Mouse (Mus musculus) CH12.LX (cell line): Measurements from ENCODE around the gene Krtap7-1. TPM values are rescaled to one million over a fixed set of nuclear protein-coding genes. Genes with fewer than 3 reads are reported as not detected.

Experiments
- DNase-seq: peaks from one replicate; pipeline ENCODE4 v3.0.0-alpha.2; 2013; ENCODE audit errors: extremely low read depth
- H3K27ac ChIP-seq: 2 replicates; pipeline ENCODE4 v1.5.1; 2012; ENCODE audit warnings: low read depth, mild to moderate bottlenecking, control low read depth, moderate library complexity; ENCODE audit not compliant: insufficient read depth
- H3K27me3 ChIP-seq: replicated peaks from 2 replicates; pipeline ENCODE3; 2012; ENCODE audit warnings: inconsistent platforms
- H3K36me3 ChIP-seq, 2 experiments: replicated peaks in 1 of 2; 2 replicates each; pipeline versions ENCODE3 to v1.6.1; 2012; ENCODE audit warnings: inconsistent platforms in 1 of 2, low read length in 1 of 2, mild to moderate bottlenecking in 1 of 2, mixed read lengths in 1 of 2, moderate library complexity in 1 of 2; ENCODE audit not compliant: control insufficient read depth in 1 of 2, insufficient read depth in 1 of 2
- H3K4me1 ChIP-seq, 2 experiments: 2 replicates each; pipeline ENCODE4 v1.6.1; 2012; ENCODE audit warnings: inconsistent platforms in 1 of 2, moderate library complexity in 1 of 2; ENCODE audit not compliant: insufficient read depth in 2 of 2, control insufficient read depth in 1 of 2
- H3K4me2 ChIP-seq: 2 replicates; pipeline ENCODE4 v1.6.1; 2012; ENCODE audit warnings: low read depth, mild to moderate bottlenecking, control low read depth; ENCODE audit not compliant: poor library complexity, insufficient read depth, severe bottlenecking
- H3K4me3 ChIP-seq, 3 experiments: fragments of 150-350 bp in 1 of 3; sonication (generic) in 1 of 3; replicated peaks in 1 of 3; 2 replicates each; pipeline versions ENCODE3 to v1.5.1; 2011 to 2012; ENCODE audit warnings: low read depth in 2 of 3, low read length in 2 of 3, mild to moderate bottlenecking in 2 of 3, moderate library complexity in 2 of 3, control low read depth in 1 of 3, improper control_type of control experiment in 1 of 3, inconsistent platforms in 1 of 3, mixed read lengths in 1 of 3; ENCODE audit not compliant: poor library complexity in 1 of 3
- H3K79me2 ChIP-seq: replicated peaks from 2 replicates; pipeline ENCODE4 v1.6.1; 2012; ENCODE audit warnings: mild to moderate bottlenecking, moderate library complexity; ENCODE audit not compliant: control insufficient read depth, poor library complexity, insufficient read depth, severe bottlenecking; ENCODE audit errors: extremely low read depth
- H3K9ac ChIP-seq: 2 replicates; pipeline ENCODE4 v1.6.1; 2012; ENCODE audit warnings: low read depth, mild to moderate bottlenecking, control low read depth, moderate library complexity; ENCODE audit not compliant: insufficient read depth
- H3K9me3 ChIP-seq: replicated peaks from 2 replicates; pipeline ENCODE3; 2012; ENCODE audit warnings: low read length, inconsistent platforms, mixed read lengths
- CHD2 ChIP-seq: IDR thresholded peaks from 2 replicates; pipeline ENCODE4 v1.6.1; 2011; ENCODE audit warnings: low read length, improper control_type of control experiment
- E2F4 ChIP-seq: IDR thresholded peaks from 2 replicates; pipeline ENCODE4 v1.6.1; 2011; ENCODE audit warnings: low read depth, low read length, improper control_type of control experiment; ENCODE audit not compliant: insufficient replicate concordance
- EP300 ChIP-seq: IDR thresholded peaks from 2 replicates; pipeline ENCODE4 v1.6.1; 2011; ENCODE audit warnings: low read length, improper control_type of control experiment
- GABPA ChIP-seq: IDR thresholded peaks from 2 replicates; pipeline ENCODE4 v1.6.1; 2012; ENCODE audit warnings: low read depth, low read length, improper control_type of control experiment, inconsistent platforms; ENCODE audit not compliant: insufficient replicate concordance
- IRF4 ChIP-seq: IDR thresholded peaks from 2 replicates; pipeline ENCODE4 v1.6.1; 2014; ENCODE audit warnings: low read depth, mild to moderate bottlenecking, inconsistent platforms, low read length, improper control_type of control experiment
- JUN ChIP-seq: IDR thresholded peaks from 2 replicates; pipeline ENCODE4 v1.6.1; 2011; ENCODE audit warnings: low read depth, mild to moderate bottlenecking, low read length, improper control_type of control experiment, moderate library complexity; ENCODE audit not compliant: insufficient read depth
- JUND ChIP-seq: conservative IDR thresholded peaks from 2 replicates; pipeline ENCODE4 v1.6.1; 2011; ENCODE audit warnings: low read depth, low read length, improper control_type of control experiment
- KAT2A ChIP-seq: IDR thresholded peaks from 2 replicates; pipeline ENCODE4 v1.6.1; 2012; ENCODE audit warnings: low read length, improper control_type of control experiment, inconsistent platforms; ENCODE audit not compliant: insufficient replicate concordance
- MAX ChIP-seq: IDR thresholded peaks from 2 replicates; pipeline ENCODE4 v1.6.1; 2011; ENCODE audit warnings: low read length, improper control_type of control experiment
- NELFE ChIP-seq: IDR thresholded peaks from 2 replicates; pipeline ENCODE4 v1.6.1; 2011; ENCODE audit warnings: low read depth, low read length, improper control_type of control experiment
- NRF1 ChIP-seq: IDR thresholded peaks from 2 replicates; pipeline ENCODE4 v1.6.1; 2014; ENCODE audit warnings: low read depth, mild to moderate bottlenecking, inconsistent platforms, low read length, improper control_type of control experiment, moderate library complexity
- PAX5 ChIP-seq: IDR thresholded peaks from 2 replicates; pipeline ENCODE4 v1.6.1; 2012; ENCODE audit warnings: low read length, inconsistent platforms, mixed read lengths
- POLR2A ChIP-seq: IDR thresholded peaks from 2 replicates; pipeline ENCODE4 v1.6.1; 2011; ENCODE audit warnings: low read depth, mild to moderate bottlenecking, improper control_type of control experiment, low read length
- RAD21 ChIP-seq: IDR thresholded peaks from 2 replicates; pipeline ENCODE4 v1.6.1; 2011; ENCODE audit warnings: low read depth, mild to moderate bottlenecking, low read length, improper control_type of control experiment, moderate library complexity
- RCOR1 ChIP-seq: conservative IDR thresholded peaks from 2 replicates; pipeline ENCODE4 v1.6.1; 2012; ENCODE audit warnings: low read depth, mild to moderate bottlenecking, inconsistent platforms, low read length, improper control_type of control experiment
- SIN3A ChIP-seq: IDR thresholded peaks from 2 replicates; pipeline ENCODE4 v1.6.1; 2012; ENCODE audit warnings: low read length, improper control_type of control experiment, inconsistent platforms
- TCF12 ChIP-seq: IDR thresholded peaks from 2 replicates; pipeline ENCODE4 v1.6.1; 2014; ENCODE audit warnings: low read depth, mild to moderate bottlenecking, inconsistent platforms, low read length, improper control_type of control experiment
- USF1 ChIP-seq: IDR thresholded peaks from 2 replicates; pipeline ENCODE4 v1.6.1; 2014; ENCODE audit warnings: low read depth, mild to moderate bottlenecking, inconsistent platforms, low read length, improper control_type of control experiment
- ZC3H11A ChIP-seq: IDR thresholded peaks from 2 replicates; pipeline ENCODE4 v1.6.1; 2012; ENCODE audit warnings: low read depth, mild to moderate bottlenecking, inconsistent platforms, low read length, improper control_type of control experiment
- ZKSCAN1 ChIP-seq: IDR thresholded peaks from 2 replicates; pipeline ENCODE4 v1.6.1; 2012; ENCODE audit warnings: low read depth, inconsistent platforms, low read length, improper control_type of control experiment, borderline replicate concordance
- ZMIZ1 ChIP-seq: IDR thresholded peaks from 2 replicates; pipeline ENCODE4 v1.6.1; 2012; ENCODE audit warnings: low read depth, mild to moderate bottlenecking, inconsistent platforms, low read length, improper control_type of control experiment
- dilution Hi-C: fragments of 300-500 bp; cut with MboI; formaldehyde crosslinking; loops from 2 replicates; pipeline ENCODE4 v1.14.3; 2020; ENCODE audit warnings: low sequenced_read_pairs; ENCODE audit not compliant: extremely low pct_unique_long_range_greater_than_20kb, extremely low pct_ligation_motif_present
- in situ Hi-C: fragments of 300-500 bp; cut with MboI; formaldehyde crosslinking; loops from 3 replicates; pipeline ENCODE4 v1.14.3; 2019; ENCODE audit warnings: low sequenced_read_pairs, low pct_ligation_motif_present, low pct_unique_long_range_greater_than_20kb, mixed read lengths
- polyA plus RNA-seq: library from polyadenylated mRNA; unstranded; fragments of >175 nt; gene quantifications from 2 replicates; pipeline ENCODE4 v1.2.1, GENCODE M21; 2012; ENCODE audit warnings: low read depth; ENCODE audit not compliant: insufficient read length
- total RNA-seq, 2 experiments: library from RNA; depleted of rRNA; stranded (reverse); fragments of 300-350 nt in 1 of 2; fragments of >200 nt in 1 of 2; gene quantifications; 2 replicates each; pipeline ENCODE4 v1.2.3; 2012 to 2014

Gene Krtap7-1
- not detected in 2 replicates for total RNA-seq (2012; rRNA removed)
- not detected in 2 replicates for total RNA-seq (2014; rRNA removed)
- not detected in 2 replicates for polyA plus RNA-seq

DNA sequence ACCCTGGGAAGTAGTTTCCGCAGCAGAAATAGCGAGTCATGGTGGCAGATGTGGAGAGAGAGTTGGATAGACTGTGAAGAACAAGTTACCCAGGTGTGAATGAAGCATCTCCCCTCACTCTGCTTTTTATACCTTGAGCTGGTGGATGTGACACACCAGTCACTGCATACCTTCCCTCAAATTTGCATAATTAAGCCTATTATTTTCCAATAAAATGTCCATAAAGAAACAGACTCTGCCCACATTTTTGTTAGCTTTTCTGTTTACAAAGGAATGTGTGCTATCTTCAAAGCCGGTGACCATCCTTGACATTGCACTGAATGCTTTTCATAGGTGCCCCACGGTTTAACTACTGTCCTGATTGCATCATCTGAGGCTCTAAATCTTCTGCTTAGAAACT, at the start of gene Krtap7-1:
Gene Krtap7-1, minus strand, starts transcription at position 101 of the 400 bp plus-strand sequence.
- Histone ChIP-seq H3K4me2 (no peak within 1 kb of the TSS), H3K9me3 (peaks cover 73% of the 10 kb centered on the region), H3K36me3 (no peaks in the 10 kb centered on the region), H3K4me1 (no peaks in the 10 kb centered on the region), H3K27me3 (no peaks in the 10 kb centered on the region), H3K9ac (no peak within 1 kb of the TSS), H3K79me2 (no peaks in the 10 kb centered on the region), H3K27ac (no peak within 1 kb of the TSS), H3K4me3 (no peak within 1 kb of the TSS)
- in situ Hi-C loops (no loop called here), dilution Hi-C loops (no loop called here)
- no peak for DNase-seq
- no peak for TF ChIP-seq IRF4
- no peak for TF ChIP-seq RCOR1
- no peak for TF ChIP-seq ZC3H11A
- TF ChIP-seq JUND = no peak
- TF ChIP-seq JUN = no peak
- no peak for TF ChIP-seq PAX5
- TF ChIP-seq TCF12 = no peak
- no peak for TF ChIP-seq SIN3A
- TF ChIP-seq GABPA = no peak
- TF ChIP-seq RAD21 = no peak
- TF ChIP-seq NRF1 = no peak
- no peak for TF ChIP-seq ZMIZ1
- TF ChIP-seq USF1 = no peak

DNA sequence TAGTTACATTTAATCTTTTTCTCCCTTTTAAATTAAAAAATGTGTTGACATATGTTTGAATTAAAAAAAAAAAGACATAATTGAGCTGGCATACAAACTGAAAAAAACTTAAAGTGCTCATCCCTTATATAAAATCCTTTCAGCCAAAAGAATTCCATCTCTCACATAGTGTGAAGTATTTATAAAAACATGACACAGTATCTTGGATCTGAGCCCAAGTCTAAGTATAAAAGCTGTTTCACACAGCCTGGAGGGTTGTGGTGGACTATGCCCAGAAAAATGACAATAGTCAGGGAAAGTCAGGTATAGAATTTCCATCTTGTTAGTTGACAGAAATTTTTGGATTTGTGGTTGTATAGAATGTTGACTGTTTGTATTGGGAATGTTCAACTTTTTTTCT, 42.2 kb upstream of the Krtap7-1 start:
- Histone ChIP-seq H3K4me1 (no peaks in the 10 kb centered on the region), H3K4me2 (no peak overlapping the region), H3K9me3 (peaks cover 46% of the 10 kb centered on the region), H3K36me3 (no peaks in the 10 kb centered on the region), H3K27ac (no peak overlapping the region)
- DNase-seq = no peak
- dilution Hi-C loops = no loop called here
- in situ Hi-C loops = no loop called here
- TF ChIP-seq KAT2A (no peak), SIN3A (no peak), EP300 (no peak), MAX (no peak), POLR2A (no peak), CHD2 (no peak), ZKSCAN1 (no peak), ZMIZ1 (no peak), NELFE (no peak), E2F4 (no peak)
- TF ChIP-seq, all 38 proteins: peak for 0
- H3K4me3 ChIP-seq = no peak overlapping the region
- no peaks in the 10 kb centered on the region for H3K27me3 ChIP-seq
- H3K79me2 ChIP-seq = no peaks in the 10 kb centered on the region
- no peak overlapping the region for H3K9ac ChIP-seq
